Mouse (Mus musculus) hindbrain, embryonic 15.5 days (tissue): ENCODE data around the gene 4930579F01Rik. TPM values are rescaled to one million over a fixed set of nuclear protein-coding genes. Genes with fewer than 3 reads are reported as not detected.

Source experiments
- ATAC-seq: fragments of 200-750 bp; cut with Nextera tagmentation; 2 replicates; pipeline ENCODE4 v1.8.0; 2017; ENCODE audit warnings: low read depth, moderate number of reproducible peaks, moderate TSS enrichment; ENCODE audit not compliant: low FRiP score
- H3K27ac ChIP-seq: fragments of 300-500 bp; sonication (generic); replicated peaks from 2 replicates; pipeline ENCODE4 v1.5.1; 2015; ENCODE audit warnings: mild to moderate bottlenecking, inconsistent platforms
- H3K27me3 ChIP-seq: fragments of 300-500 bp; sonication (generic); 2 replicates; pipeline ENCODE4 v1.6.1; 2015; ENCODE audit warnings: control low read depth, inconsistent platforms
- H3K36me3 ChIP-seq: fragments of 300-500 bp; sonication (generic); 2 replicates; pipeline ENCODE4 v1.6.1; 2015; ENCODE audit warnings: control low read depth, inconsistent platforms
- H3K4me1 ChIP-seq: fragments of 300-500 bp; sonication (generic); replicated peaks from 2 replicates; pipeline ENCODE4 v1.6.1; 2015; ENCODE audit warnings: control low read depth, inconsistent platforms
- H3K4me2 ChIP-seq: fragments of 300-500 bp; sonication (generic); 2 replicates; pipeline ENCODE4 v1.6.1; 2015; ENCODE audit warnings: moderate library complexity, mild to moderate bottlenecking, inconsistent platforms
- H3K4me3 ChIP-seq: fragments of 300-500 bp; sonication (generic); 2 replicates; pipeline ENCODE4 v1.5.1; 2015; ENCODE audit warnings: mild to moderate bottlenecking, inconsistent platforms
- H3K9ac ChIP-seq: fragments of 300-500 bp; sonication (generic); 2 replicates; pipeline ENCODE4 v1.6.1; 2015; ENCODE audit warnings: inconsistent platforms
- H3K9me3 ChIP-seq: fragments of 300-500 bp; sonication (generic); 2 replicates; pipeline ENCODE4 v1.6.1; 2016; ENCODE audit warnings: control low read depth, inconsistent platforms
- WGBS: fragments of 180-500 bp; shearing (Covaris S2); methylation state at CpG from one replicate; pipeline ENCODE4 v1.1.7; 2015; 5-methylcytosine and 5-hydroxymethylcytosine counted together
- polyA plus RNA-seq: library from polyadenylated mRNA; unstranded; fragments of >200 nt; fragmentation: Nextera tagmentation; extraction: Ambion mirVana; gene quantifications from 2 replicates; pipeline ENCODE4 v1.2.1, GENCODE M21; 2015

Gene 4930579F01Rik
- polyA plus RNA-seq, 1 experiment from 2014 or later: 0.09 TPM

DNA sequence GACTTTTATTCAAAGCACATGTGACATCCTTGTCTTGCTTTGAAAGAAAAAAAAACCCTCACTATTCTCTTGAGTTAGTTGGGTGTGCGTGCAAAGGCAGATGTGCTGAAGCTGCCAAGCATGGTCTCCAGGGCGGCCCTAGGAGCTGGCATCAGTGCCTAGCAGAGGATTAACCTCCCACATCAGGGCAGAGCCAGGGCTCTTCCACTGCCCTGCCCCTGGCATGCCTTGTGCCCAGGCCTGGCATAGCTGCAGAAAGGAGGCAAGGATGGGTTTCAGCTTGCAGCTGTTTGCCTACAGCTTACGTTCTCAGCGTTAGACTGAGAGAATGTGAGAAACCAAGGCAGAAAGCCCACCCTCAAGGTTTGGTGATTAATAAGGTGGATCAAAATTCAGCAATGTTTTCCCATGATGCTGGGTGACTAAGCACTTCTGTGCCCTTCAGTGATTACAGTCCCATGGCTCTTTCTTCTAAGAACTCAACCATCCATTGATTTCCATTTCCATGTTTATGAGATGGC lies 18.9 kb upstream of the 4930579F01Rik start:
- Histone ChIP-seq H3K4me1 (peaks cover 3% of the 10 kb centered on the region; the same call in 1 of the 2 replicates), H3K27me3 (no peaks in the 10 kb centered on the region), H3K36me3 (no peaks in the 10 kb centered on the region), H3K9me3 (no peaks in the 10 kb centered on the region), H3K4me3 (no peak overlapping the region), H3K27ac (no peak overlapping the region), H3K9ac (no peak overlapping the region), H3K4me2 (no peak overlapping the region)
- no peak for ATAC-seq
- WGBS: 88% methylated on average over 4 of the region's 4 CpGs

DNA sequence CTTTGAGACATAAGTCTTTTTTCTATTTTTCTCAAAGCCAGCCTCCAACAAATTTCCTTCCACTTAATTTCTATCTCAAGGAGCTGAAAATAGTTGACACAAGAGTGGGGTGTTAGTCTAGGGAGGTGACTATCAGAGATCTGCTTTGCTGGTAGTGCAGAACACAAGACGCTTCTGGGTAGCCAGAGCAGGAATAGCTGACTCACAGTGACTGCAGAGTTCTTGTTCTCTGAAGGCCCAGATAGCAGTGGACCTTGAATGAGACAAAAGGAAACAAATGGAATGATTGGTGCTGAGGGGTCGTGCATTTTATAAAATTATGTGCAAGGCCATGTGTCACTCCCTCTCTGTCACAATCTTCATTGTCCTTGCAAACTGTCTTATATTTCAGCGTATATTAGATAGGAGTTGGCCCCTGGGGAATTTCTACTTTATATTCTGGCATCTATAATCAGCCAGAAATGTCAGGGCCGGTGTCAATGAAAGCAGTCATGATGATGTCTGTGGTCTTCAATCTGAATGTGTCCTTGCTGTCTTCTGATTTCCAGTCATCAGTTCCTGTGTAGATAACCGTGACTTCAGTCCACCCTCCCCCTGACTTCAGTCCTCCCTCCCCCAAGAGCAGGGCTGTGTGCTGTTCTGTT lies 16.9 kb upstream of the 4930579F01Rik start:
- no peak overlapping the region for H3K9ac ChIP-seq
- no peak overlapping the region for H3K27ac ChIP-seq
- no peak overlapping the region for H3K4me3 ChIP-seq
- no peak for ATAC-seq
- no peaks in the 10 kb centered on the region for H3K27me3 ChIP-seq
- no peak overlapping the region for H3K4me2 ChIP-seq
- H3K36me3 ChIP-seq: no peaks in the 10 kb centered on the region
- no peaks in the 10 kb centered on the region for H3K9me3 ChIP-seq
- 72% methylated on average over 5 of the region's 5 CpGs for WGBS
- H3K4me1 ChIP-seq: peaks cover 3% of the 10 kb centered on the region; the same call in 1 of the 2 replicates

DNA sequence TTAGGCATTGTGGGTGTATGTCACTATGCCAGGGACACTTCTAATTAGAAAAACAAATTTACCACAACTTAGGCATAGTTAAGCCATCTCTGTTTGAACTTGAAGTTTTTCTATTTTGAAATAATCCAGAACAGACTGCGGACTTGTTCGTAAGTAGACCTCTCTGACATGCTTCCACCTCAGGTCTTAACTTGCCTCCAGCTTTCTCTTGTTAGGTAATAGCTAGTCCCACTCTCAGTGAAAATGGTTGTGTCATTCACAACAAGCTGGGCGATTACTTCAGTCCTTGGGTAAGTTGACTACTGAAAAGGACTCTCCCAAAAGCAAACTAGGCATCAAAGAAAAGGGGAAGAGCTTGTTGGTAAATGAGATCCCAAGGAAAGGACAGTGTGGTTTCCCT lies 15.2 kb upstream of the 4930579F01Rik start:
- Histone ChIP-seq H3K27me3 (no peaks in the 10 kb centered on the region), H3K27ac (no peak overlapping the region), H3K4me1 (no peaks in the 10 kb centered on the region), H3K9ac (no peak overlapping the region), H3K4me3 (no peak overlapping the region), H3K9me3 (no peaks in the 10 kb centered on the region), H3K36me3 (no peaks in the 10 kb centered on the region), H3K4me2 (no peak overlapping the region)
- 92% methylated on average over 3 of the region's 3 CpGs for WGBS
- ATAC-seq: no peak

DNA sequence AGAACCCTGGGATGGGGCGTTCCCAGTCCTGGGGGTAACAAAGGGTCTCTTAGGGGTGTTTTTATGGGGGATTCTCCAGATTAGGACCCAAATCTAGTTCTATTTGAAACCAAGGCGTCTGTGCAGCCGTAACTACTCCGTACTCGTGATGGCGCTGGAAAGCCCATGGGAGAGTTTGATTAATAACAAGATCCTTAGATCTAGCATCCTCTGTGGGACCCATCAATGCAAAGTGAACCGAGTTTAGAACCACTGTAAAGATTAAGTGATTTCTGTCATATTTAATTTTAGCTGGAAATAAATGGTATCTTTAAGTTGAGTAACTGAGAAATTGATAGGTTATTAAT lies 5.1 kb upstream of the 4930579F01Rik start:
- 62% methylated on average over 7 of the region's 7 CpGs for WGBS
- Histone ChIP-seq H3K9ac (peak overlapping the region; percentile 56; the same call in 1 of the 2 replicates), H3K9me3 (no peaks in the 10 kb centered on the region), H3K36me3 (no peaks in the 10 kb centered on the region), H3K4me1 (peaks cover 4% of the 10 kb centered on the region; the same call in 1 of the 2 replicates), H3K27ac (peak overlapping the region; percentile 54; the same call in 1 of the 2 replicates), H3K27me3 (no peaks in the 10 kb centered on the region), H3K4me2 (peak overlapping the region; percentile 61), H3K4me3 (peak overlapping the region; percentile 35; the same call in 1 of the 2 replicates)
- no peak; the same call in 1 of the 2 replicates for ATAC-seq

DNA sequence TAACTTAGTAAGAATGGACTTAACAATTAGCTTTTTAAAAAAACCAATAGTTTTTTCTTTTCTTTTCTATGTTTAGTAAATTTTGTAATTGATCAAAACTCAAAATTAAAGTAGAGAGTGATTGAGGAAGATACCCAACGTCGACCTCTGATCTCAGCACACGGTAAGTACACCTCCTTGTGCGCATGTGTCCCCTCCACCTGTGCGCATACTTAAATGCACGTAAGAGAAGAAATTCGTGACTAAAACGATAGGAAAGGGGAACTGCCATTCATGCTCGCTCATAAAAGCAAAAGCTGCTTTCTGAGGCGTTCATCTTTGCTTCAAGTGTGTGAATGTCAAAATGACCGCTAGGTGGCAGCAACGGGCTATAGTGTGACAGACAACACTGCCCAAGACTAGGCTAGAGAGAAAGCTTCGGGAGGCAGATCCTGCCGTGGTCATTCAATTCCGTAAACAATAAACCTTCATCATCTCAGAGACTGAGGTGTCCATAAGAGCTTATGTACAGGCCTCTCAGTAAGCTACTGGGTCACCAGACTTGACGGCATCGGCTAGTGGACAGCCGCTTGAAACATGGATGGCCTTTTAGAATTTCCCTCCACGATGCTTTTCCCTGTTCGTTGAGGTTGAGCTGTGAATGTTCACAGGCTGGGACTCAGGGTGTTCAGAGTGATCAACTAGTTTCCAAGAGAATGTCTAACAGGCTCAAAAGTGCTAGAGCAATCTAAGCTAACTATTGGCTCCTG lies 4.5 kb upstream of the 4930579F01Rik start:
- peak overlapping the region; percentile 35 for H3K4me3 ChIP-seq
- no peaks in the 10 kb centered on the region for H3K9me3 ChIP-seq
- peak overlapping the region; percentile 56 for H3K9ac ChIP-seq
- WGBS: 23% methylated on average over 20 of the region's 20 CpGs
- no peaks in the 10 kb centered on the region for H3K27me3 ChIP-seq
- H3K36me3 ChIP-seq: no peaks in the 10 kb centered on the region
- peak overlapping the region; percentile 61 for H3K4me2 ChIP-seq
- ATAC-seq: peak; percentile 95
- H3K4me1 ChIP-seq: peaks cover 4% of the 10 kb centered on the region; the same call in 1 of the 2 replicates
- H3K27ac ChIP-seq: peak overlapping the region; percentile 54; the same call in 1 of the 2 replicates

DNA sequence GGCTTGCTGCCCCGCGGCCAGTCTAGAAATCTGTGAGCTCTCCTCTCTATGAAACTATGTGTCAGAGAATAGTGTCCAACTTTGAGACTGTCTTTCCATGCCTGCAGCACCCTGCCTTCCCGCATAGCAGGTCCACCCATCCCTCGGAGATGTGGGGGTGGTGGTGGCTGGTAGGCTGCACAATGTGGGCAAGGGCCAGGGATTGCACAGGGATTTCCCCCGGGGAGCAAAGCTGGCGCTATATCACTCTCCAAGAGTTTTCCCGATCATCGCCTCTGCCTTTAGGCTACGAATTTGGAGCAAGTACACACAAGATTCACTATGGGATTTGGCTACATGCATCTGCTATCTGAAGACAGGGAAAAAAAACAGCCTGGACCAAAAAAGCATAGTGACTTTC lies 3.9 kb upstream of the 4930579F01Rik start:
- no peak for ATAC-seq
- Histone ChIP-seq H3K4me2 (no peak overlapping the region; the same call in 1 of the 2 replicates), H3K27ac (no peak overlapping the region), H3K4me1 (peaks cover 4% of the 10 kb centered on the region; the same call in 1 of the 2 replicates), H3K9ac (no peak overlapping the region), H3K9me3 (no peaks in the 10 kb centered on the region), H3K27me3 (no peaks in the 10 kb centered on the region), H3K36me3 (no peaks in the 10 kb centered on the region), H3K4me3 (no peak overlapping the region)
- 64% methylated on average over 9 of the region's 9 CpGs for WGBS

DNA sequence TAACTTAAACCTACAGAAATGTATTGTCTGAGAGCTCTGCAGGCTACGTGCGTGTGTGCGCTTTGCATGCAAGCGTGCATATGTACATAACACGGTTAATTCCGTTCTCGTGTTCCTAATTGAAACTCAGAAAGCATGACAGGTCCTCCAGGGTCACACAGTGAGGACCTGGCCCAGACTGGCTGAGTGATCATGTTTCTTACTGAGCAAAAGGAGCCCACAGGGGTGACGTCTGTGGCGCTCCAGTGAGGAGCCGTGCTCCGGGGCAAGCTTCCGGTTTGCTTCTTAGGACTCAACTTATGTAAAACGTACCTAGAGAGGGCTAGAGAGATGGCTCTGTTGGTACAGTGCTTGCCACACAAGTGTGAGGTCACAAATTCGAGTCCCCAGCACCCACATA lies 3.5 kb upstream of the 4930579F01Rik start:
- H3K4me3 ChIP-seq: no peak overlapping the region
- no peaks in the 10 kb centered on the region for H3K36me3 ChIP-seq
- H3K9me3 ChIP-seq: no peaks in the 10 kb centered on the region
- no peak for ATAC-seq
- H3K27me3 ChIP-seq: no peaks in the 10 kb centered on the region
- H3K27ac ChIP-seq: no peak overlapping the region
- 84% methylated on average over 14 of the region's 14 CpGs for WGBS
- no peak overlapping the region for H3K9ac ChIP-seq
- no peak overlapping the region for H3K4me2 ChIP-seq
- peaks cover 4% of the 10 kb centered on the region; the same call in 1 of the 2 replicates for H3K4me1 ChIP-seq

DNA sequence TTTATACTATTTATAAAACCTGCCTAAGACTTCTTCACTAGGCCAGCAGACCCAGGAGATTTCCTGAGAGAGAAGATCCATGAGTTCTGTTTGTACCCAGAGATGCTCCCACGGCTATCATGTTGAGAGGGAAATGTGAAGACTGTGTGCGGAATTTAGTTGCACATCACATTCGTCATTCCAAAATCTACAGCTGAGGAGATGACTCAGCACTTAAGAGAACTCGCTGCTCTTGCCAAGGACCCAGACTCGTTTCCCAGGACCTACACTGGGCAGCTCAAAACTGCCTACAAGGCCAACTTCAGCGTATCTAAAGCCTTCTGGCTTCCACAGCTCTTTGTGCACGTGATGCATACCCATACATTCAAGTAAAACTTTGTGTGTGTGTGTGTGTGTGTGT lies 1.4 kb downstream of the 4930579F01Rik start:
- Histone ChIP-seq H3K4me2 (no peak overlapping the region), H3K27me3 (no peaks in the 10 kb centered on the region), H3K4me3 (no peak overlapping the region), H3K9me3 (no peaks in the 10 kb centered on the region), H3K27ac (no peak overlapping the region), H3K9ac (no peak overlapping the region), H3K4me1 (no peaks in the 10 kb centered on the region), H3K36me3 (no peaks in the 10 kb centered on the region)
- no peak for ATAC-seq
- 86% methylated on average over 7 of the region's 7 CpGs for WGBS

DNA sequence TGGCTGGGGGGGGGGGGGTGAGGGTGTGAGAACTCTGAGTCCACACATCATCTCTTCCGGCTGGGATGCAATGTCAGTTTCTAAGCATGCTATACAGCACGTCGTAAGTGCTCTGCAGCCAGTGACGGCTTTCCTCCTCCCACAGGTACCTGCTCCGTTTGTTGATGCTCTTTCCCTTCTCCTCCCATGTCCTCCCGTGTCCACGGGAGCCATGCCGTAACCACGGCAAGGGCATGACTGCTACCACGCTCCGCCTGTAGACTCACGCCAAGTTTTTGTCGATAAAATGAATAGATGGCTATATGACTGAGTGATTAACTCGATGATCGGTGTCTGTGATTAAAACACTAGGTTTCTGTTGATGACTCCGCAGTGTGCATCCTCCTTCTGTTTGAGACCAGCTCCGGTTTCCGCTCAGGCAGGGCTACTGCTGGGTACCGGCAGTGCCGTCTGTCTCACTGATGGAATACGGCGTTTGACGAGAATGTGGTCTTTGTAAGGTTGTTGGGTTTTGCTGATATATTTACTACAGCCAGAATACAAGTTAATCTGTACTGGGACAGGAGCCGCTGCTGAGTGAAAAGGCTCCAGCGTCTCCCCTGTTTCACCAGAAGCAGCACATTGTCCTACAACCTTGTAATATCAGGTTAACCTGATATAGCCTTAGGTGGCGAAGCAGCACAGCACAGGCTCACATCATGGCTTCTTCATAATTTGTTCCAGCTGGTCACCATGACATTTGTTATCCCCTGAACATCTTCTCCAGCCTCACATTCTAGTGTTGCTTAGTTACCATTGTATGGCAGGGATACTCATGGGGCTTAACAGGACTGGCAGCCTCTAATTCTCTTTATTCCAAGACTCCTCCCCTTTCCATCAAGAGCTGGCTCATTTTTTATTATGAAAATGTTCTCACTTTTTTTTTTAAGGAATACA lies 7.4 kb downstream of the 4930579F01Rik start:
- H3K27ac ChIP-seq: no peak overlapping the region

DNA sequence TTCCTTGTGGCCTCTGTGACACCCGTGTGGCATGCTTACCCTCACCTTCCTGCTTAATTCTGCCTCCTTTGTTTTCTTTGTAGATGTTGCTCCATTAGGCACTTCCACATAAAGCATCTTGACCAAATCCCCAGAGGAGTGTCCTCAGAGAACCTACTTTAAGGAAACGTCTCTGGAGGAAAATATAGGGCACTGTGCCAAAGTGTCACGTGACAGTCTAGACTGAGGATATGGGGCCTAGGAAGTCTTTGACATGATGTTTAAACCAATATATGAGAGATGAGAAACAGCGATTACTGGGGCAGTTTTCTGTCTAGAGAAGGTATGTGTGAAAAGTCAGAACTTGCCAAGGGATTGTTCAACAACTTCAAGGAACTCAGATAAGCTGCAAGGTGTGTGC lies 8.3 kb downstream of the 4930579F01Rik start:
- 53% methylated on average over 4 of the region's 4 CpGs for WGBS
- no peaks in the 10 kb centered on the region for H3K27me3 ChIP-seq
- peaks cover 10% of the 10 kb centered on the region for H3K4me1 ChIP-seq
- no peaks in the 10 kb centered on the region for H3K9me3 ChIP-seq
- no peaks in the 10 kb centered on the region for H3K36me3 ChIP-seq
- H3K4me3 ChIP-seq: no peak overlapping the region
- H3K4me2 ChIP-seq: no peak overlapping the region
- no peak overlapping the region for H3K27ac ChIP-seq
- no peak for ATAC-seq
- no peak overlapping the region for H3K9ac ChIP-seq

More for the DNA sequence above, 7.4 kb downstream of the 4930579F01Rik start:
- peaks cover 10% of the 10 kb centered on the region for H3K4me1 ChIP-seq
- no peaks in the 10 kb centered on the region for H3K27me3 ChIP-seq
- no peaks in the 10 kb centered on the region for H3K36me3 ChIP-seq
- ATAC-seq: peak; percentile 80
- H3K4me3 ChIP-seq: no peak overlapping the region
- H3K9ac ChIP-seq: no peak overlapping the region
- WGBS: 64% methylated on average over 26 of the region's 26 CpGs
- H3K9me3 ChIP-seq: no peaks in the 10 kb centered on the region
- H3K4me2 ChIP-seq: peak overlapping the region; percentile 28

DNA sequence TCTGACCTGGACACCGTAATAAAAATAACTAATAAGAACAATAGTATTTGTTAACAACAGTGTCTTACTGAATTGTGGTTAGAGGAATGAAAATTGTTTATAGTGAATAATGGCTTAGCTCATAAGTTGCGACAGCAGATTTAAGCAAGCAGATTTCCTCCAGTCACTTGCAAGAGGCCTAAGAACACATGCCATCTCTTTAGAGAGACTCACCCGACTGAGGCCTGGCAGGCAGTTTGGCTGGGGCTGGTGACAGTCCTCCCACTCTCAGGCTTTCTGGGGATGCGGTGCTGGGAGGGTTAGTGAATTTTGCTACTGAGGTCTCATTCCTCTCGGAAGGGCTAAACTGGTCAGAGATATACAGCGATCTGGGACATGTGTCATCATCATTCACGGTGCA lies 10.3 kb downstream of the 4930579F01Rik start:
- no peak for ATAC-seq
- H3K4me3 ChIP-seq: no peak overlapping the region
- no peaks in the 10 kb centered on the region for H3K36me3 ChIP-seq
- H3K9ac ChIP-seq: no peak overlapping the region
- no peak overlapping the region for H3K27ac ChIP-seq
- no peak overlapping the region for H3K4me2 ChIP-seq
- no peaks in the 10 kb centered on the region for H3K27me3 ChIP-seq
- H3K9me3 ChIP-seq: no peaks in the 10 kb centered on the region
- whole genome bisulfite sequencing: 85% methylated on average over 7 of the region's 7 CpGs
- H3K4me1 ChIP-seq: peaks cover 10% of the 10 kb centered on the region
